Mouse (Mus musculus) lung, postnatal 25 days (tissue): Measurements from ENCODE around the gene Myl9.
"Not testable (repeated sequence)": the region's sequence is repeated elsewhere in the genome, so short reads cannot be mapped to it uniquely, and the experiment has no call there.

Source experiments
- DNase-seq: peaks from one replicate; pipeline ENCODE4 v3.0.0; 2022; ENCODE audit warnings: low spot score

Gene Myl9

GRCm38 (mm10) chr2:156784016-156784585, 8.9 kb downstream of the Myl9 start:
- no peak for DNase-seq

GRCm38 (mm10) chr2:156784891-156785290, 9.7 kb downstream of the Myl9 start:
- DNase-seq, result no peak

- DNase-seq, result not testable (repeated sequence)
These were observed 11.1 kb downstream of the Myl9 start for GRCm38 (mm10) chr2:156786369-156786768.

- DNase-seq, result no peak
These were observed 12.0 kb downstream of the Myl9 start for GRCm38 (mm10) chr2:156787090-156787775.

- DNase-seq, result no peak
These were observed 12.5 kb downstream of the Myl9 start for GRCm38 (mm10) chr2:156787776-156788105.

GRCm38 (mm10) chr2:156788836-156789235, 13.6 kb downstream of the Myl9 start:
- no peak for DNase-seq

GRCm38 (mm10) chr2:156798516-156798915, 23.3 kb downstream of the Myl9 start:
- DNase-seq, result no peak

GRCm38 (mm10) chr2:156801045-156801444, 25.8 kb downstream of the Myl9 start:
- no peak for DNase-seq

GRCm38 (mm10) chr2:156802116-156802515, 26.9 kb downstream of the Myl9 start:
- DNase-seq, result not testable (repeated sequence)

GRCm38 (mm10) chr2:156803698-156804372, 28.6 kb downstream of the Myl9 start:
- no peak for DNase-seq

GRCm38 (mm10) chr2:156804589-156804988, 29.4 kb downstream of the Myl9 start:
- DNase-seq, result no peak

GRCm38 (mm10) chr2:156806886-156807285, 31.7 kb downstream of the Myl9 start:
- DNase-seq, result no peak

GRCm38 (mm10) chr2:156809579-156809978, 34.4 kb downstream of the Myl9 start:
- DNase-seq, result peak; percentile 69

GRCm38 (mm10) chr2:156810716-156811115, 35.5 kb downstream of the Myl9 start:
- DNase-seq, result peak; percentile 15

- no peak for DNase-seq
These were observed 36.3 kb downstream of the Myl9 start for GRCm38 (mm10) chr2:156811556-156811955.

GRCm38 (mm10) chr2:156814344-156814801, 39.2 kb downstream of the Myl9 start:
- DNase-seq, result no peak

GRCm38 (mm10) chr2:156814893-156815292, 39.7 kb downstream of the Myl9 start:
- no peak for DNase-seq

GRCm38 (mm10) chr2:156815412-156815811, 40.2 kb downstream of the Myl9 start:
- no peak for DNase-seq

- DNase-seq, result no peak
These were observed 40.9 kb downstream of the Myl9 start for GRCm38 (mm10) chr2:156816116-156816515.

GRCm38 (mm10) chr2:156825128-156825527, 49.9 kb downstream of the Myl9 start:
- not testable (repeated sequence) for DNase-seq
